Mouse (Mus musculus): Measurements from ENCODE around the gene Hecw2.

The Hecw2 gene

GRCm38 (mm10) chr1:53776176-53776905, 418.6 kb downstream of the Hecw2 start:
- no peak for DNase-seq

GRCm38 (mm10) chr1:53775545-53775944, 419.4 kb downstream of the Hecw2 start:
- DNase-seq, result no peak

DNA sequence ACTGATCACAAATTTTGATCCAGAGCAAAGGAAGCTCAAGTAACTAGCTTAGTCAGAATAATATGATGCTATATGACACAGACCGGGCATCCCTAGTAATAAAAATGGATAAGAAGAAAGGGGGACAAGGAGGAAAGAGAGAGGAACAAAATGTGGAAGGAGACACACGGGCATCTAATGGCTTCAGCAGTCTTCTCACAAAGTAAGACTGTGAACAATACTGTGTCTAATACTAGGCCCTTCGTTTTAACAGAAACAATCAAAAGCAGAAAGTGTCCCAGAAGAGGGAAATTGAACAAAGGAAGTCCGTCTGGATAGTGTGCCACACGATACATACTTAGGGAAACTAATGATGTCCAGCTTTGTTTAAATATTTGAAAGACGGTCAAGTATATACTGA, 419.9 kb downstream of the Hecw2 start:
- no peak for DNase-seq

DNA sequence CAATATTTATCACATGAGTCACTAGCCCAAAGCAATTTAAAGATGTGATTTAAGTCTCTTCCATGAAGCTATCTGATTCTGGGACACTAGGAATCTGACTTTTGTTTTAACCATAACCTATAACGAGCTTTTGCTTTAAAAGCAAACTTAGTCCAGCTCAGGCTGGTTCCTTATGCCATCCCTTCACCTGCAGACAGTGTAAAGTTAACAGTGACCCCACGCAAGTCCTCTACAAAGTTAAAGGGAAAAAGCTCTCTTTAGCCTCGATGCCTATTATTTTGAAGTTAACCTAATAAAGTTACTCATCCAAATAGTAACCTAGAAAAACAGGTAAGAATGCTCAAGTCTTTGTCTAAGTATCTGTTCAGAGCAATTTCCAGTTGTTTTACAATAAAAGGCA, 420.4 kb downstream of the Hecw2 start:
- DNase-seq, result no peak

DNA sequence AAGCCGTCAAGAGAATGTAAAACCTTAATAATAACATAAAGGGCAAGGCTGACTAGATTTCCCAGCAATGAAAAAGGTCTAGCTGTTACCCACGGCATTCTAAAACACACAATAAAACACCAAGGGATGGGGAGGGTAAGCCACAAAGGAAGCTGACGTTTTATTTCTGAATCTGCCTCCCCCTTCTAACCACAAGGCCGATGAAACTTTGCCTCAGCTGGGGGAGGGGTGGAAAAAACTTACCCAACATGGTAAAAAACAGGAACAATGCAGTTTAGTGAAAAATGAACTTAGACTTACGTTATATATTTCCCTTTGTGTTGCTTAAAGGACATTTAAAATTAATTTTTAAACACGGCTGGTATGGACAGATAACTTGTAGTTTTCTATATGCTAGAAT, 421.0 kb downstream of the Hecw2 start:
- peak; percentile 37 for DNase-seq

DNA sequence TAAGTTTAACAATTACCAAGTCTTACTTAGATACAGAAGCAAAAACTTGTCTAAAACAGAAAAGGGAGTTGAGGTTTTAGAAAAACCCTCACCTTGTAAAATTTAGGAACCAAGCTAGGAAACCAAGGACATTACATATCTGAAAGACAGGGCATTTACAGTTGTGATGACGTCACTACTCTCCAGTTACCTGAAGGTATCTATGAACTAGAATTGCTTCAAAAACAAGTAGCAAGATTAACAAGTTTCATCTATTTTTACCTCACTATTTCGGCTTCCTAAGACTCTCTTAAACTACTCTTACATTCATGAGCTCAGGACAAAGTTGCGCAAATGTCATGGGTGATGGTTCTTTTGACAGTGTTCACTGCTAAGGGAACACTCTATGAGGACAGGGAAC, 422.0 kb downstream of the Hecw2 start:
- DNase-seq, result no peak

- DNase-seq, result no peak
Observed at GRCm38 (mm10) chr1:53771476-53771875, 423.5 kb downstream of the Hecw2 start.

DNA sequence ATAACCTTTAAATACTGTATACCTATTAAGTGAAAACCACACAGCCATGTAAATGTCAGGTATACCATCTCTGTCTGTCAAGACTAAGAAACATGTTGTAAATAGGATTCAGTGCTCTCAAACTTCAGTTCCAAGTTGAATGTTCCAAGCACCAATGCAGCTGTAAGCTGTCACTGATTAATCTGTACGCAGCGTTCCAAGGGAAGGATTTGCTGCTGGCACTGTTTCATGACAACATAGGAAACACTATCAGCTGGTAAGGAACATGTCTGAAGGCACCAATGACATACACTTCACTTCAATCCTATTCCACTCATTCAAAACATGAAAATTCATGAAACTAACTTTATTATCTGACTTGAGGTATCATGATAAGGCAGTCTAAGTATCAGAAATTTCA, 428.9 kb downstream of the Hecw2 start:
- DNase-seq, result peak; percentile 39

DNA sequence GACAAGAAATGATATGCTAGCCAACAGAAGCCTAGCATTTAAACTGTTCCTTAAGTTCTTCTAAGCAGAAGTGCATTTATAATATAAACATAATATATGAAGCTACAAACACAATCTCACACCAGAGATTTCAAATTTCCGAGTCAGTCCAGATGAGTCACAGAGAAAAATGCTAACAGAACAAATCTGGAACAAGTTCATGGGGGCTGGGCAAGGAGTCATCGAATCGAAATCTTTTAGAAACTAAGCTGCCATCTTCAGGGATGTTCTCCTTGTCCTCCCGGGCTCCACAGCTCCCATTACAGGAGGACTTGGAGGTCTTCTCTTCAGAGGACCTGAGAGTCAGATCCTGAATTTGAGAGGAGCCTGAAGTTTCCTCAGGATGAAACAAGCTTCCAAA, 437.7 kb downstream of the Hecw2 start:
- no peak for DNase-seq

All from kidney, adult 9 months (tissue).